ENCODE assay signal across 12 mouse cellular contexts in the genomic region with DNA sequence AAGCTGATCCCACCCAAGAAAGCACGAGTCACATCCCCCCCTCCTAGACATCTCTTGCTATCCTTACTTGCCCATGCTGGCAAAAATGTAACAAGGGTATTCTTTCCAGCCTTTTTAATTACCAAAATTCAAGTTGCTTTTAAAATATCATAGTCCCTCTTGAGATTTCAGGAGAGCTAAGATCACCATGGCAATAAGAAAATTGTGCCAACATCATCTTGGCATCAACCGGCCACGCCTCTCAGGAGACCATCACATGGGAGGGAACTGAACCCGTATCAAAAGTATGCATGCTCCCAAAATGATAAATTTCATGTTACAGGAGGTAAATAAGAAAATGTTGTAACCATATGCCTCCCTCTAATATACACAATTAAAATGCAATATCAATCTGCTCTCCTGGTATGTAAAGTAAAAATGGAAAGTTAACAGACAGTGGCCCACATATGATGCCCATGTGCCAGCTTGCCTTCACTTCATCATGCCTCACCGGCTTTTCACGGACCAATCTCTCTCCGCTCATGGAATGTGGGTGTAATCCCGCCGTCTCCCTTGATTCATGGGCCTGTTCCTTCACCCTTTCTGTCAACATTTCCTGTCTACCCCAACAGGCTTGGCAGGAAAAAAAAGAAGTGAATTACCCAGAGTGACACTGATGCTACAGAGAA.
"Had no signal": no experiment of that assay in that cellular context is flagged by ENCODE, and none has a peak within 500 bp of the region (broad histone marks: within the 10 kb centered on the region; RNA-seq: fewer than 3 reads in every experiment).

No protein-coding gene starts in this region.

- ATAC-seq: liver, embryonic 12.5 days; midbrain, embryonic 16.5 days had no signal

- DNase-seq: kidney, postnatal 36 days; lung, embryonic 14.5 days; lung, postnatal 10 days; right cerebral cortex, postnatal 25 days; thymus, postnatal 4 days had no signal

- H3K4me3 ChIP-seq: limb, embryonic 15.5 days; liver, embryonic 12.5 days; megakaryocyte, embryonic 14.5 days had no signal

- H3K27ac ChIP-seq: kidney, postnatal 0 days; limb, embryonic 15.5 days; liver, embryonic 12.5 days; macrophage; stomach, postnatal 0 days had no signal
